Mouse (Mus musculus): Measurements from ENCODE around the gene Agpat4. TPM values are rescaled to one million over a fixed set of nuclear protein-coding genes. Genes with fewer than 3 reads are reported as not detected.

Agpat4 gene
- polyA plus RNA-seq, 1 experiment = 56.1 TPM

DNA sequence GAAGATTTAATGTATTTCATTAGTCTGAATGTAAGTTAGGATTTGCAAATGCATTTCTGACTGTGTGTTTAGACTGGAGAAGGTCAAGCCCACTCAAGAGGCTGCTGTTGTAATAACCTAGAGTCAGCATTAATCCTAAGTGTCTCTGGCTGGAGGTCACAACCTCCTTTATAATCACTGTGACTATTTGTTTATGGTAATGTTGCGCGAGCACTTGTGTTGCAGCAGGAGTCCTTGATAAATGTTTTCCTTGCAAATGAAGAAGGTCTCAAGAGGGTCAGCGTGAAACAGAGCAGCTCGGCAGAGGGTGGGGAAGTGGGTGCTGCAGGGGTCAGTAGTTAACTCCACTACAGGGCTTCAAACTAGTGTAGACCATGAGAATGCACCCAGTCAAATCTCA, 57.1 kb downstream of the Agpat4 start:
- Histone ChIP-seq H3K4me1 (ENCODE audit: control insufficient read depth, insufficient read depth, low read length) (peaks cover 12% of the 10 kb centered on the region), H3K27ac (ENCODE audit: insufficient read depth, low read length) (no peak overlapping the region), H3K4me3 (ENCODE audit: insufficient read depth, low read length) (no peak overlapping the region)
- TF ChIP-seq CTCF (IDR thresholded peaks at IDR 0.05; ENCODE audit: extremely low read depth, insufficient read depth, low read length) = no peak
- TF ChIP-seq POLR2A (IDR thresholded peaks at IDR 0.05; ENCODE audit: extremely low read depth, insufficient read depth, low read length) = no peak

DNA sequence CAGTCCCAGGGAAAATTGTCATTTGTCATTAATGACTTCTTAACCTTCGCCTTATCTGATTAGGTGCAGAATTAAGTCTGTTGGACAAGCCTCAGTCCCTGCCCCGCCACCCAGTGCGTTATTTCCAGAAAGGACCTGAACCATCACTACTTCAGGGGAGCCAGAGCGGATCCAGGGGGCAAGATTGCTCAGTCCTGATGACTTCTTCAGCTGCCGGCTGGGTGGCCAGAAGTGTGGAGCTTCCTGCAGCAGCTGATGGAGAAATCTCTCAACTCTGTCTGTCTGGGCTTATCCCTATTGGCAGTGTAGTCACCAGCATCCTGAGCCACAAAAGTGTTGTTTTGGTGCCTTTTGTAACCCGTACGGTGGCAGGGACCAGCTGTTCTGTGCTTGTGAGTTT, 60.8 kb downstream of the Agpat4 start:
- H3K27ac ChIP-seq (ENCODE audit: insufficient read depth, low read length) = no peak overlapping the region
- no peak overlapping the region for H3K4me3 ChIP-seq (ENCODE audit: insufficient read depth, low read length)
- no peak for TF ChIP-seq CTCF (IDR thresholded peaks at IDR 0.05; ENCODE audit: extremely low read depth, insufficient read depth, low read length)
- TF ChIP-seq POLR2A (IDR thresholded peaks at IDR 0.05; ENCODE audit: extremely low read depth, insufficient read depth, low read length) = no peak
- H3K4me1 ChIP-seq (ENCODE audit: control insufficient read depth, insufficient read depth, low read length) = peaks cover 14% of the 10 kb centered on the region

DNA sequence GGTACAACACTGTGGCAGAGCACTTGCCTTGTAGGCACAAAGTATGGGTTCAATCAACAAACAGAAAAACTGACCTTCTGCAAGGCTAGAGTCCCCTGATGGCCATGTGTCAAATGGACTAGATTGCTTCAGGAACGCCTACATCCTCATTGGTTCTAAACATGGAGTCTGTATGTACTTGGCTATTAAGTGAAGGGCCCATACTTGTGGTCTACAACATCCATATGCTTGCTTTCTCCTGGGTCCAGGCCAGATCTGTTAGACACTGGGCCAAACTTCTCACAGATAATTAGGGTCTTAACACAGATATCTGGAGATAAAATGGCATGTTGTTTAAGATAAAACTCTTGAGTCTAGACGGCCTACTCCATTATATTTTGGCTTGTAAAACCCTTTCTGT, 61.3 kb downstream of the Agpat4 start:
- Histone ChIP-seq H3K27ac (ENCODE audit: insufficient read depth, low read length) (no peak overlapping the region), H3K4me1 (ENCODE audit: control insufficient read depth, insufficient read depth, low read length) (peaks cover 14% of the 10 kb centered on the region), H3K4me3 (ENCODE audit: insufficient read depth, low read length) (no peak overlapping the region)
- TF ChIP-seq POLR2A (IDR thresholded peaks at IDR 0.05; ENCODE audit: extremely low read depth, insufficient read depth, low read length) (no peak), CTCF (IDR thresholded peaks at IDR 0.05; ENCODE audit: extremely low read depth, insufficient read depth, low read length) (no peak)

DNA sequence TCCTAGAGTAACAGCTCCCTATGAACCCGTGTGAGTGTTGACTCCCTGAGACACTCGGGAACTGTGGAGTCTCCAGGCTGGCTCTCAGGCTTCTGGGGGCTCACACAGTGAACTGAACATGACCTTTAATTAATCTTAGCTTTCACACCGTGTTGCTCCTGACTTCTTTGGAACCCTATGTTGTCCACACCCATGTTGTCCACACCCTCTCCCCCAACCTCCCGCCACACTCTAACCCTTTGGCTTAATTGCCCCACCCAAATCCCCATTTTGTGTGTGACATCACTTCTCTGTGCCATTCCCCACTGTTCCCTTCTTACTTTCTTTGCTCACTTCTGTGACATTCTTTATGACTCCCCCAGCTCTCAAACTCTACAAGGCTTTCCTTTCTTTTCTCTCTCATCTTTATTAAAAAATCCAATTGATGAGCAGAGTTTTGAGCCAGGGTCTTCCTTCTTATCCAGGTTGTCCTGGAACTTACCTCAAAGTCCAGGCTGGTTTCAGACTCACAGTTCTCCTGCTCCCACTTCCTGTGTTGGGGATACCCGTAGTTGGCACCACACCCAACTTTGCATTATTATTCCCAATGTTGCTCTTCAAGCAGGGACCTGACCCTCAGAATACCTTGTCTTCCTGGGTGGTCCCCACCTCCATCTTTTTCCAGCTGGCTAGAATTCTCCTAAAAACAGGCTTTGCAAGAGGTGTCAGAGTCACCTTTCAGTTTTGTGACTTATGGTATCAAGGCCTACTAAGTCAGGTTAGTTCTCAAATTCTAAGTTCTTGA, 64.4 kb downstream of the Agpat4 start:
- peaks cover 19% of the 10 kb centered on the region for H3K4me1 ChIP-seq (ENCODE audit: control insufficient read depth, insufficient read depth, low read length)
- no peak overlapping the region for H3K4me3 ChIP-seq (ENCODE audit: insufficient read depth, low read length)
- no peak overlapping the region for H3K27ac ChIP-seq (ENCODE audit: insufficient read depth, low read length)
- TF ChIP-seq CTCF (IDR thresholded peaks at IDR 0.05; ENCODE audit: extremely low read depth, insufficient read depth, low read length) (no peak), POLR2A (IDR thresholded peaks at IDR 0.05; ENCODE audit: extremely low read depth, insufficient read depth, low read length) (no peak)

DNA sequence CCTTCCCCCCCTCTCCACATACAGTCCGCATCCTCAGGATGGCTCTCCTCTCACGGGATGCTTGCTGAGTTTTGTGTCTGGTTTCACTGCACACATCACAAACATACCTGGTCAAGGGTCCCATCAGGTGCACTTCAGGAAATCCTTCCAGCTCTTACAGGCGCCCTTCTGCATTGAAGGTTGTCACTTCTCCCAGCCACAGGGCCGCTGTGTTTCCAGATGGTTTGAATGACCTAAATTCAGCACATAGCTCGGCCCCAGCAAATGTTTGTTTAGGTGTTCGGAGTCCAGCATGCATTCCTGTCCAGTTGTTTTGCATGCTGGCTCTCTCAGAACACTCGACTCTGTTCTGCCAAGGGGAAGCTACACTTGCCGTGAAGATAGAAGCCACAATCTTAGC, 65.8 kb downstream of the Agpat4 start:
- TF ChIP-seq CTCF (IDR thresholded peaks at IDR 0.05; ENCODE audit: extremely low read depth, insufficient read depth, low read length) = no peak
- no peak for TF ChIP-seq POLR2A (IDR thresholded peaks at IDR 0.05; ENCODE audit: extremely low read depth, insufficient read depth, low read length)
- no peak overlapping the region for H3K4me3 ChIP-seq (ENCODE audit: insufficient read depth, low read length)

DNA sequence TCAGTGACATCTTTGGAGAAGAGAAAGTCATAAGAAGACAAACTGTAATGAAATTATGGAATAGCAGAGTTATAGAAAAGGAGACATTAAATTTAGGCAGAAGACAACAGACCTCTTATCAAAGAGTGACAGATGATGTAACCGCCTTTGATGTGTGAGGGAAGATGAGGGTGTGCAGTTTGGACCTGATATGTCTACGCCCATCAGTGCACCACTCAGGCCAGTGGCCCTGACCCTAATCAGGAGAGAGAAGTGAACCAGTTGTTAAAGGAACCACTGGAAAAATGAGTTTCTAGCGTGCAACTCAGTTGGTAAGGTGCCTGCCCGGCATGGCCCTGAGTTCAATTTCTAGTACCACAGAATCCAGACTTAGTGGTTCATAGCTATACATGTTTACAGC, 67.4 kb downstream of the Agpat4 start:
- H3K27ac ChIP-seq (ENCODE audit: insufficient read depth, low read length) = no peak overlapping the region
- no peak overlapping the region for H3K4me3 ChIP-seq (ENCODE audit: insufficient read depth, low read length)
- peaks cover 5% of the 10 kb centered on the region; the same call in 1 of the 2 replicates for H3K4me1 ChIP-seq (ENCODE audit: control insufficient read depth, insufficient read depth, low read length)
- TF ChIP-seq POLR2A (IDR thresholded peaks at IDR 0.05; ENCODE audit: extremely low read depth, insufficient read depth, low read length) = no peak
- TF ChIP-seq CTCF (IDR thresholded peaks at IDR 0.05; ENCODE audit: extremely low read depth, insufficient read depth, low read length) = no peak

More for the DNA sequence above, 65.8 kb downstream of the Agpat4 start:
- Histone ChIP-seq H3K4me1 (ENCODE audit: control insufficient read depth, insufficient read depth, low read length) (peaks cover 11% of the 10 kb centered on the region), H3K27ac (ENCODE audit: insufficient read depth, low read length) (no peak overlapping the region)

DNA sequence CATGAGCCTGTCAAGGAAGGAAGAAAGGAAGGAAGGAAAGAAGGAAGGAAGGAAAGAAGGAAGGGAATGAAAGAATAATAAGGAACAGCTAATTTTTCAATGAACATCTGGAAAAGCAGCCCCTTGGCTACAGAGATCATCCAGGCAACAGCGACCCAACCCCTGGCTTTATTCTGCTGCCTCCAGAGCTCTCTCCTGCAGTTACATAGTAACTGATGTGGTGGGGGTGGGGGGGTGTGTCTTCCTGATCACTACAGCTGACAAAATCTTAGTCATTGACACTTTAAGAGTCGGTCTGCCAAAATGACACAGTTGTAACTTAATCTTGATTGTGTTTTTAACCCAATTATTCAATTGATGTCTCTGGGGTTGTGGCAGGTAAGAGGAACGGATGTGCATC, 67.8 kb downstream of the Agpat4 start:
- H3K4me3 ChIP-seq (ENCODE audit: insufficient read depth, low read length) = no peak overlapping the region
- peaks cover 5% of the 10 kb centered on the region; the same call in 1 of the 2 replicates for H3K4me1 ChIP-seq (ENCODE audit: control insufficient read depth, insufficient read depth, low read length)
- no peak for TF ChIP-seq CTCF (IDR thresholded peaks at IDR 0.05; ENCODE audit: extremely low read depth, insufficient read depth, low read length)
- H3K27ac ChIP-seq (ENCODE audit: insufficient read depth, low read length) = no peak overlapping the region

DNA sequence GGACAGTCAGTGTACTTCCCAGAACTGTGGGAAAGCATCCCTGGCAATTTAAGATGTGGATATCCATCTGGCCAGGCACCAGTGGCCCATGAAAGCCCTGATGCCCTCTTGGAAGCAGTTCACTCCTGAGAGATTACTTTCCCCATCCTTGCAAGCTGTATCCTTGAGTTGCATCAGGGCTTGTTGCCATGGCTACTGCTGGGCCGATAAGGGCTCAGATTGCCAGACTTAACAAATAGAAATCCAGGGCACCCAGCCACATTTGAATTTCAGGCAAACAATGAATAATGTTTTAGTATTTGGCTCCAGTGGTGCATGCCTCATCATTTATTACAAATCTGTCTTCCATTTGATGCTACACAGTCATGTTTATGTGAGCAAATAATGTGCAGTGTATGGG, 69.3 kb downstream of the Agpat4 start:
- Histone ChIP-seq H3K4me1 (ENCODE audit: control insufficient read depth, insufficient read depth, low read length) (peaks cover 5% of the 10 kb centered on the region; the same call in 1 of the 2 replicates), H3K27ac (ENCODE audit: insufficient read depth, low read length) (no peak overlapping the region), H3K4me3 (ENCODE audit: insufficient read depth, low read length) (no peak overlapping the region)
- TF ChIP-seq POLR2A (IDR thresholded peaks at IDR 0.05; ENCODE audit: extremely low read depth, insufficient read depth, low read length) (no peak), CTCF (IDR thresholded peaks at IDR 0.05; ENCODE audit: extremely low read depth, insufficient read depth, low read length) (no peak)

DNA sequence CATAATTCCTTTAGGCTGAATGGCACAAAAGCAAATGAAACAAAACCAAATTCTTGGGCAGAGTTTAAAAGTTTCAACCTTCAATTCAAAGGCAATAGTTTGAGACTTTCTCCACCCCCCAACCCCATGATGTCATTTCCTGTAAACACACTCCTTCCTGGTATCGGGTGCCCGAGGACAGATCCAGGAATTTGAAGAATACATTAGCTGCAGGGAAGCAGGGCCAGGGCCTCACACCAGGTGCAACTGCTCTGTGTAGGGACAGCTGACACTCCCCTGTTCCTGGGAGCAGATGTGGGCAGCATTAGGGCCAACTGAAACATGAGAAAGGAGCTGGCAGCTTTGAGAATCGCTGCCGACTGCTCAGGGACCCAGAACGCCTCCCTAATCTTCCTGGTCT, 76.6 kb downstream of the Agpat4 start:
- H3K4me1 ChIP-seq (ENCODE audit: control insufficient read depth, insufficient read depth, low read length) = no peaks in the 10 kb centered on the region
- no peak for TF ChIP-seq POLR2A (IDR thresholded peaks at IDR 0.05; ENCODE audit: extremely low read depth, insufficient read depth, low read length)
- no peak for TF ChIP-seq CTCF (IDR thresholded peaks at IDR 0.05; ENCODE audit: extremely low read depth, insufficient read depth, low read length)
- H3K27ac ChIP-seq (ENCODE audit: insufficient read depth, low read length) = no peak overlapping the region
- H3K4me3 ChIP-seq (ENCODE audit: insufficient read depth, low read length) = no peak overlapping the region

DNA sequence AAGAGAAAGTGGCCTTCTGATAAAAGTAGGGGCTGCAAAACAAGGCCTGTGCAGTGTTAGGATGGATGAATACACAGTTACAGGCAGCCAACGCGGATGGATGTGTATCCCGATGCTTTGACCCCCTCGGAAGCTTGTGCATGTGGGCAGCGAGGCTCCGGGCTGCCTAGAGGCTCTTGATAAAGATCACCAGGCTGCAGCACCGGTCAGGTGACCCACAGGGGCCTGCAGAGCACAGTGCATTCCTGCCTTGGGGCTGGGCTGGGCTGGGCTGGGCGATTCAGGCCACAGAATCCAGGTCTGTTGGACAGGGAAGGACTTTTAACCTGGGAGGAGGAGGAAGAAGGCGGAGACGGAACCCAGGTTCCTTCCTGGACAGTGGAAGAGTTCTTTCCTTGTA, 77.1 kb downstream of the Agpat4 start:
- TF ChIP-seq CTCF (IDR thresholded peaks at IDR 0.05; ENCODE audit: extremely low read depth, insufficient read depth, low read length) (no peak), POLR2A (IDR thresholded peaks at IDR 0.05; ENCODE audit: extremely low read depth, insufficient read depth, low read length) (no peak)
- H3K4me1 ChIP-seq (ENCODE audit: control insufficient read depth, insufficient read depth, low read length) = no peaks in the 10 kb centered on the region
- H3K4me3 ChIP-seq (ENCODE audit: insufficient read depth, low read length) = no peak overlapping the region
- no peak overlapping the region for H3K27ac ChIP-seq (ENCODE audit: insufficient read depth, low read length)
